Mouse (Mus musculus) CH12.LX (cell line): ENCODE data around the gene Col5a1. TPM values are rescaled to one million over a fixed set of nuclear protein-coding genes. Genes with fewer than 3 reads are reported as not detected.
A peak's percentile ranks its signal among the peaks of the same experiment; 100 is the strongest.

Source experiments
- DNase-seq: peaks from one replicate; pipeline ENCODE4 v3.0.0-alpha.2; 2013; ENCODE audit errors: extremely low read depth
- H3K27ac ChIP-seq: 2 replicates; pipeline ENCODE4 v1.5.1; 2012; ENCODE audit warnings: low read depth, mild to moderate bottlenecking, control low read depth, moderate library complexity; ENCODE audit not compliant: insufficient read depth
- H3K27me3 ChIP-seq: replicated peaks from 2 replicates; pipeline ENCODE3; 2012; ENCODE audit warnings: inconsistent platforms
- H3K36me3 ChIP-seq, 2 experiments: replicated peaks in 1 of 2; 2 replicates each; pipeline versions ENCODE3 to v1.6.1; 2012; ENCODE audit warnings: inconsistent platforms in 1 of 2, low read length in 1 of 2, mild to moderate bottlenecking in 1 of 2, mixed read lengths in 1 of 2, moderate library complexity in 1 of 2; ENCODE audit not compliant: control insufficient read depth in 1 of 2, insufficient read depth in 1 of 2
- H3K4me1 ChIP-seq, 2 experiments: 2 replicates each; pipeline ENCODE4 v1.6.1; 2012; ENCODE audit warnings: inconsistent platforms in 1 of 2, moderate library complexity in 1 of 2; ENCODE audit not compliant: insufficient read depth in 2 of 2, control insufficient read depth in 1 of 2
- H3K4me2 ChIP-seq: 2 replicates; pipeline ENCODE4 v1.6.1; 2012; ENCODE audit warnings: low read depth, mild to moderate bottlenecking, control low read depth; ENCODE audit not compliant: poor library complexity, insufficient read depth, severe bottlenecking
- H3K4me3 ChIP-seq, 3 experiments: fragments of 150-350 bp in 1 of 3; sonication (generic) in 1 of 3; replicated peaks in 1 of 3; 2 replicates each; pipeline versions ENCODE3 to v1.5.1; 2011 to 2012; ENCODE audit warnings: low read depth in 2 of 3, low read length in 2 of 3, mild to moderate bottlenecking in 2 of 3, moderate library complexity in 2 of 3, control low read depth in 1 of 3, improper control_type of control experiment in 1 of 3, inconsistent platforms in 1 of 3, mixed read lengths in 1 of 3; ENCODE audit not compliant: poor library complexity in 1 of 3
- H3K79me2 ChIP-seq: replicated peaks from 2 replicates; pipeline ENCODE4 v1.6.1; 2012; ENCODE audit warnings: mild to moderate bottlenecking, moderate library complexity; ENCODE audit not compliant: control insufficient read depth, poor library complexity, insufficient read depth, severe bottlenecking; ENCODE audit errors: extremely low read depth
- H3K9ac ChIP-seq: 2 replicates; pipeline ENCODE4 v1.6.1; 2012; ENCODE audit warnings: low read depth, mild to moderate bottlenecking, control low read depth, moderate library complexity; ENCODE audit not compliant: insufficient read depth
- H3K9me3 ChIP-seq: replicated peaks from 2 replicates; pipeline ENCODE3; 2012; ENCODE audit warnings: low read length, inconsistent platforms, mixed read lengths
- CTCF ChIP-seq, 2 experiments: IDR thresholded peaks in 1 of 2; conservative IDR thresholded peaks in 1 of 2; 2 replicates each; pipeline ENCODE4 v1.5.1; 2011 to 2012; ENCODE audit warnings: low read depth in 2 of 2, low read length in 2 of 2, improper control_type of control experiment in 1 of 2, inconsistent platforms in 1 of 2, mild to moderate bottlenecking in 1 of 2, moderate library complexity in 1 of 2
- E2F4 ChIP-seq: IDR thresholded peaks from 2 replicates; pipeline ENCODE4 v1.6.1; 2011; ENCODE audit warnings: low read depth, low read length, improper control_type of control experiment; ENCODE audit not compliant: insufficient replicate concordance
- GABPA ChIP-seq: IDR thresholded peaks from 2 replicates; pipeline ENCODE4 v1.6.1; 2012; ENCODE audit warnings: low read depth, low read length, improper control_type of control experiment, inconsistent platforms; ENCODE audit not compliant: insufficient replicate concordance
- HCFC1 ChIP-seq: IDR thresholded peaks from 2 replicates; pipeline ENCODE4 v1.6.1; 2012; ENCODE audit warnings: low read depth, mild to moderate bottlenecking, inconsistent platforms, low read length, improper control_type of control experiment
- JUN ChIP-seq: IDR thresholded peaks from 2 replicates; pipeline ENCODE4 v1.6.1; 2011; ENCODE audit warnings: low read depth, mild to moderate bottlenecking, low read length, improper control_type of control experiment, moderate library complexity; ENCODE audit not compliant: insufficient read depth
- JUND ChIP-seq: conservative IDR thresholded peaks from 2 replicates; pipeline ENCODE4 v1.6.1; 2011; ENCODE audit warnings: low read depth, low read length, improper control_type of control experiment
- NELFE ChIP-seq: IDR thresholded peaks from 2 replicates; pipeline ENCODE4 v1.6.1; 2011; ENCODE audit warnings: low read depth, low read length, improper control_type of control experiment
- PAX5 ChIP-seq: IDR thresholded peaks from 2 replicates; pipeline ENCODE4 v1.6.1; 2012; ENCODE audit warnings: low read length, inconsistent platforms, mixed read lengths
- RAD21 ChIP-seq: IDR thresholded peaks from 2 replicates; pipeline ENCODE4 v1.6.1; 2011; ENCODE audit warnings: low read depth, mild to moderate bottlenecking, low read length, improper control_type of control experiment, moderate library complexity
- SMC3 ChIP-seq: IDR thresholded peaks from 2 replicates; pipeline ENCODE4 v1.6.1; 2011; ENCODE audit warnings: low read depth, low read length, improper control_type of control experiment
- USF1 ChIP-seq: IDR thresholded peaks from 2 replicates; pipeline ENCODE4 v1.6.1; 2014; ENCODE audit warnings: low read depth, mild to moderate bottlenecking, inconsistent platforms, low read length, improper control_type of control experiment
- USF2 ChIP-seq: conservative IDR thresholded peaks from 2 replicates; pipeline ENCODE4 v1.6.1; 2011; ENCODE audit warnings: low read depth, low read length, improper control_type of control experiment
- dilution Hi-C: fragments of 300-500 bp; cut with MboI; formaldehyde crosslinking; loops from 2 replicates; pipeline ENCODE4 v1.14.3; 2020; ENCODE audit warnings: low sequenced_read_pairs; ENCODE audit not compliant: extremely low pct_unique_long_range_greater_than_20kb, extremely low pct_ligation_motif_present
- in situ Hi-C: fragments of 300-500 bp; cut with MboI; formaldehyde crosslinking; loops from 3 replicates; pipeline ENCODE4 v1.14.3; 2019; ENCODE audit warnings: low sequenced_read_pairs, low pct_ligation_motif_present, low pct_unique_long_range_greater_than_20kb, mixed read lengths
- polyA plus RNA-seq: library from polyadenylated mRNA; unstranded; fragments of >175 nt; gene quantifications from 2 replicates; pipeline ENCODE4 v1.2.1, GENCODE M21; 2012; ENCODE audit warnings: low read depth; ENCODE audit not compliant: insufficient read length
- total RNA-seq, 2 experiments: library from RNA; depleted of rRNA; stranded (reverse); fragments of 300-350 nt in 1 of 2; fragments of >200 nt in 1 of 2; gene quantifications; 2 replicates each; pipeline ENCODE4 v1.2.3; 2012 to 2014

Col5a1 gene
- total and polyA plus RNA-seq, 3 experiments = 0.04 TPM; not detected in 2

GRCm38 (mm10) chr2:27910501-27910900, 24.3 kb downstream of the Col5a1 start:
- peaks cover 0 to 3% of the 10 kb centered on the region in 2 experiments; a peak in 1 of 4 replicates for H3K4me1 ChIP-seq
- no peak overlapping the region for H3K4me3 ChIP-seq
- no peak overlapping the region for H3K9ac ChIP-seq
- dilution Hi-C loops (no loop called here), in situ Hi-C loops (no loop called here)
- no peak overlapping the region for H3K4me2 ChIP-seq
- no peaks in the 10 kb centered on the region for H3K9me3 ChIP-seq
- H3K79me2 ChIP-seq = no peaks in the 10 kb centered on the region
- H3K27ac ChIP-seq = no peak overlapping the region
- peaks cover 84% of the 10 kb centered on the region for H3K27me3 ChIP-seq
- no peaks in the 10 kb centered on the region for H3K36me3 ChIP-seq
- DNase-seq = no peak
- no peak for TF ChIP-seq NELFE

DNA sequence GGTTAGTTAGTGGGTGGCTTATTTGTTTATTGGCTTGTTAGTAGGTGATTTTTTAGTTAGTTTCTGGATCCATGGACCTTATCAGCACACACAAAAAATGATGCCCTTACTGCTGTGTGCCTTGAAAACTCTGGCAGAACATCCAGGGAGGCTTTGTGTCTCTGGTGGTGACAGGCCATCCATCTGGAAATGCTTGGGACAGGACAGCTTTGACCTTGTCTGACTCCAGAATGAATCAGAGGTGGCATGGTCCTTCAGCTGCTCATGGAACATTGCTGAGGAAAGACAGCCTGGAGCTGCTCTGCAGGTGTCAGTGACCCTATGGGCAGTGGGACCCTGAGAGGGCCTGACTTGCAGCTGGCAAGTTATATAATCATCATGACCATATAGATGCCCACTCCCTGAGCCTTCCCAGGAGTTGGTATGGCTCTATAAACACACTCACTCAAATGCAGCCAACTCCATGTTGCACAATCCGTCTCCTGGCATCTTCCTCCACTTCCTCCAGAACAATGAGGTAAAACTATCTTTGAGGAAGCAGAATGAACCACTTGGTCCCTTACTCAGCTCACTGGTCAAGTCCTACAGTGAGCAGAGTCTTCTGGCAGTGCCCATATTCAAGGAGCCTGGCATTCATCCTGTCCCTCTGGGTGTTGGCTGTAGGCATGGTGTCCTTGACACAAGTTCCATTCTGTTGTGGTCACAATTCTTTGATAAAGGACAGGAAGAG, 26.5 kb downstream of the Col5a1 start:
- TF ChIP-seq HCFC1 = no peak
- TF ChIP-seq USF2 = no peak
- TF ChIP-seq USF1 = no peak
- TF ChIP-seq GABPA = no peak
- TF ChIP-seq JUN = no peak
- no peak for TF ChIP-seq RAD21
- TF ChIP-seq, all 38 proteins: peak for 0
- Histone ChIP-seq H3K36me3 (no peaks in the 10 kb centered on the region), H3K9me3 (no peaks in the 10 kb centered on the region), H3K4me1 (peaks cover 0 to 3% of the 10 kb centered on the region in 2 experiments; a peak in 1 of 4 replicates), H3K4me3 (no peak overlapping the region), H3K27ac (no peak overlapping the region), H3K4me2 (no peak overlapping the region), H3K9ac (no peak overlapping the region), H3K79me2 (no peaks in the 10 kb centered on the region), H3K27me3 (peaks cover 87% of the 10 kb centered on the region)
- in situ Hi-C loops = no loop called here
- dilution Hi-C loops = no loop called here
- no peak for DNase-seq

GRCm38 (mm10) chr2:27915726-27916125, 29.5 kb downstream of the Col5a1 start:
- dilution Hi-C loops = no loop called here
- peak; percentile 12 for DNase-seq

More at GRCm38 (mm10) chr2:27915726-27916125, 29.5 kb downstream of the Col5a1 start:
- no peak overlapping the region for H3K27ac ChIP-seq
- in situ Hi-C loops = no loop called here
- no peaks in the 10 kb centered on the region for H3K79me2 ChIP-seq
- H3K9ac ChIP-seq = no peak overlapping the region
- no peak overlapping the region for H3K4me2 ChIP-seq
- no peak overlapping the region for H3K4me3 ChIP-seq
- H3K27me3 ChIP-seq = peaks cover 92% of the 10 kb centered on the region
- TF ChIP-seq PAX5 = no peak
- TF ChIP-seq CTCF (conservative IDR thresholded peaks at IDR 0.05 in 1 of 2, IDR thresholded peaks at IDR 0.05 in 1 of 2; ENCODE audit: low read depth in 2 of 2, low read length in 2 of 2) = peak in 1 of 2 experiments; percentile 64; a peak in 2 of 4 replicates
- peak; percentile 46 for TF ChIP-seq RAD21
- no peak for TF ChIP-seq JUND
- TF ChIP-seq E2F4 = no peak
- TF ChIP-seq SMC3 = peak; percentile 36
- TF ChIP-seq, all 38 proteins: peak for 3
- Histone ChIP-seq H3K9me3 (no peaks in the 10 kb centered on the region), H3K4me1 (no peaks in the 10 kb centered on the region), H3K36me3 (no peaks in the 10 kb centered on the region)
